Mouse (Mus musculus): Measurements from ENCODE around the gene Strbp. TPM values are rescaled to one million over a fixed set of nuclear protein-coding genes. Genes with fewer than 3 reads are reported as not detected.

Gene Strbp
- polyA plus RNA-seq, 1 experiment from 2014 or later: 32.3 TPM

DNA sequence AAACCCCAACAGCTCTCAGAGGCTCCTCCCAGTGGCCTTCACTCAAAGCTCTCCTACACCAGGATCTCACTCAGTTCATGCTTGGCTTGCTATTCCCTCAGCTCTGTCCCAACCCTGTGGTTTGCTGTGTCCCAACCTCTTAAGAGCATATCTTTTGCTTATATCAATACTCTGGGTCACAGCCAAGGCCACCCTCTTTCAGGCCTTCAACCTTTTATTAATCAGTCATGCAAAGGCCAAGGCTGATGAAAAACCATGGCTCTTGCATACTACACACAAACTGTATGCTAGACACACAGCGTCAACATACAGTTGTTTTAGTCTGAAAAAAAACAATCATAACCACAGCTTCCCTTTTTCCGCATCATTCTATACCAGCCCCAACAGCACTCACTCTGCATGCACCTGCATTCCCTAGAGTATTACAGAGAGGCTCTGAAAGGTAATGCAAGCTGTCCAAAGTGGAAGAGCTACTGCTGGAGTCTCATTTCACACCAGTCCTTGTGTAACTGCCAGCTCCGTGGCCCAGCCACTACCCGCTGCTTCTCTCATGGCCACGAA is 27.7 kb upstream of the Strbp start:
- Histone ChIP-seq H3K9me3 (replicated peaks) (no peaks in the 10 kb centered on the region), H3K36me3 (no peaks in the 10 kb centered on the region), H3K27me3 (replicated peaks) (no peaks in the 10 kb centered on the region), H3K9ac (no peak overlapping the region), H3K4me2 (no peak overlapping the region), H3K4me1 (replicated peaks) (peaks cover 11% of the 10 kb centered on the region), H3K4me3 (no peak overlapping the region), H3K27ac (ENCODE audit: poor library complexity, severe bottlenecking) (no peak overlapping the region)
- 83% methylated on average over 5 of the region's 5 CpGs for WGBS
- ATAC-seq (ENCODE audit: insufficient number of reproducible peaks, low FRiP score): no peak

DNA sequence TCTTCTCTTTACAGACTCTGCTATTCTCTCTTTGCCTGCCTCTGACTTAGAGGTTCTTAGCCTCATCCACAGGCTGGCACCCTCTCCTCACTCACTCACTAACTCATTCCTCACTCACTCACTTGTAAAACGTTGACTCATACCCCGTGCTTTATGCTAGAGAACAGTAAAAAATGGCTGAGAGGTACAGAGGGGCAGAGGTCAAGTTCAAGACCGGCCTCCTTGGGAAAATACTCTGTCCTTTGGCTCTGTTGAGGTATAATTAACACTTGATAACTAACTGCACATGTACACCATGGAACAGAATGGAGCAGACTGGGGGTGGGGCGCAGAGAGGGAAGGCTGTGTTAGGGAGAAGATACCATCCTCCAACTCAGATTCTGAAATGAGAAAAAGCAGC is 20.6 kb upstream of the Strbp start:
- no peak for ATAC-seq (ENCODE audit: insufficient number of reproducible peaks, low FRiP score)
- no peaks in the 10 kb centered on the region for H3K27me3 ChIP-seq (replicated peaks)

DNA sequence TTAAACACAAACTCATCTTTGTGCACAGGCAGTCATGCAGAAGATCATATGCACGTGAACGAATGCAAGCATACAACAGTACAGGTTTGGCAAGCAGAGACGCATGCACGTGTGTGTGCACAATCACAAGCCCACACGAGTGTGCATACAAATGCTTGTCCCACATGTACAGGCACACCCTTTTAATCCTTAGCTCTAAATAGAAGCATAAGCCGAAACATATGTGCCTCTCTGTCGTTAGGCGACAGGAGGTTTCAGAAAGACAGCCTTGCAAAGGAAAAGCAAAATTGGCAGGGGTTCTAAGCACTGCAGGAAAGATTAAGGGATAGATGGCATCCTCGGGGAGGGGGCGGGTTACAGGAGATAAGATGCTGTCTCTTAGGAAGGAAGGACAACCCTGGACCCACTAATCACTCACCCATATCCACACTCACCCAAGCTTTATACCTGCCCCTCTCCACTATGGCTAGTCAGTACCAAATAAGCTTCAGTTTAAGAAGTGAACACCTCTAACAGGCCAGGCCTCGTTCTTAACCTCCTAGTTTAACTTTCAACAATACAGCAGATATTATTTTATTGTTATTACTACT is 19.9 kb upstream of the Strbp start:
- 68% methylated on average over 11 of the region's 11 CpGs for WGBS
- no peaks in the 10 kb centered on the region for H3K27me3 ChIP-seq (replicated peaks)
- no peaks in the 10 kb centered on the region for H3K9me3 ChIP-seq (replicated peaks)
- no peaks in the 10 kb centered on the region for H3K36me3 ChIP-seq
- H3K27ac ChIP-seq (ENCODE audit: poor library complexity, severe bottlenecking): no peak overlapping the region
- no peak overlapping the region for H3K4me3 ChIP-seq
- no peak overlapping the region for H3K4me2 ChIP-seq
- H3K4me1 ChIP-seq (replicated peaks): no peaks in the 10 kb centered on the region
- no peak overlapping the region for H3K9ac ChIP-seq
- no peak for ATAC-seq (ENCODE audit: insufficient number of reproducible peaks, low FRiP score)

More for the DNA sequence above, 20.6 kb upstream of the Strbp start:
- WGBS: 74% methylated on average over 4 of the region's 4 CpGs
- H3K27ac ChIP-seq (ENCODE audit: poor library complexity, severe bottlenecking): no peak overlapping the region
- H3K4me2 ChIP-seq: no peak overlapping the region
- no peaks in the 10 kb centered on the region for H3K9me3 ChIP-seq (replicated peaks)
- H3K4me3 ChIP-seq: no peak overlapping the region
- no peaks in the 10 kb centered on the region for H3K4me1 ChIP-seq (replicated peaks)
- H3K9ac ChIP-seq: no peak overlapping the region
- H3K36me3 ChIP-seq: no peaks in the 10 kb centered on the region

DNA sequence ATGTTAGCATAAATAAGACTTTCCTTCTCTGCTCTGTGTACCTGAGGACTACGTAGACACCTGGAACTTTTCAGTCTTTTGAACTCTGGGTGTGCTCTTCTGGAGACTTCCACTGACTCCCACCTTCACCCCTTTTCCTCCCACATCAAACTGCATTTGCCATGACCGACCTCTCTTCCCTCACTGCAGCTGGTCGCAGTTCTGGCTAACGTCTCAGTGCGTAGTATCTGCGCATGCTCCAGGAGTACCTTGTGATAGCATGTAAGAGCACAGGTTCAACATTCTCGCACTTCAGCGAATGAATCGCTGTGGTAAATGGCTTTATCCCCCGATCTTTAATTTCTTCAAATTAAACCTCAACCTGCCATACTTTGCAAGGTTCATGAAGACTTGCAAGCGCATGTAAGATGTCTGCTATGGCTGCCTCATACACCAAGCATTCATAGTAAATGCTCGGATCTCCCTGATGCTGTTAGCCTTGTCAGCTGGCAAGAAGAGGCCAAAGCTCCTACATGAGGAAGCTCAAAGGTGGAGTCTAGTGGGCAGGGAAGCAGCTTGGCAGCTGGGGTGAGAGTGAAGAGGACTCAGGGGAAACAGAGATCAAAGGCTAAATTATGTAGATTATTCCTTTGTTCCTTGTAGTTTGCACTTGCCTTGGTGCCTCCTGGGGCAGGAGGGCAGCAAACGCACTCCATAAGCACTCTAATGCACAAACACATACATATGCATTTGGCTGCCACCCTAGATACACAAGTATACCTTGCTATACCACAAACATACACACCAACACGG is 19.2 kb upstream of the Strbp start:
- H3K36me3 ChIP-seq: no peaks in the 10 kb centered on the region
- no peak overlapping the region for H3K27ac ChIP-seq (ENCODE audit: poor library complexity, severe bottlenecking)
- no peaks in the 10 kb centered on the region for H3K4me1 ChIP-seq (replicated peaks)
- no peak for ATAC-seq (ENCODE audit: insufficient number of reproducible peaks, low FRiP score)
- H3K9me3 ChIP-seq (replicated peaks): no peaks in the 10 kb centered on the region
- no peak overlapping the region for H3K4me3 ChIP-seq
- H3K9ac ChIP-seq: no peak overlapping the region
- 80% methylated on average over 14 of the region's 14 CpGs for WGBS
- no peak overlapping the region for H3K4me2 ChIP-seq
- no peaks in the 10 kb centered on the region for H3K27me3 ChIP-seq (replicated peaks)

DNA sequence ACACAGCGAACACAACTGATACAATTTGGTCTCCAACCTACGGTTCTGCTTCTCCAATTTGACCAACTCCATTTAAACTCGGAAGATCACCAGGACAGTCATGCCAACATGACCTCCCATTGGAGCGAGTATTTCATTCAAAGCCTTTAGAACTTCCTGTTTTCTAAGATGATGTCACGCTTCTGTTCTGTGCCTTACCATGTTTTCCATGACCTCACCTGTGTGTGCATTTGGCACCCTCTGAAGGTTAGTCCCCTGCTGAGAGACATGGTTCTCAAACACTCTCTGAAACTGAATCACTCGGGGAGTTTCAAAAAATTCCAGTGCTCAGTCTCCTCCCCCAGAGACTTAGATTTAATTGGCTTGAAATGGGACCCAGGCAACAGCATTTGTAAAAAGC is 12.6 kb upstream of the Strbp start:
- H3K4me1 ChIP-seq (replicated peaks): peaks cover 5% of the 10 kb centered on the region; the same call in 1 of the 2 replicates
- ATAC-seq (ENCODE audit: insufficient number of reproducible peaks, low FRiP score): no peak
- no peaks in the 10 kb centered on the region for H3K36me3 ChIP-seq
- H3K27ac ChIP-seq (ENCODE audit: poor library complexity, severe bottlenecking): no peak overlapping the region
- no peaks in the 10 kb centered on the region for H3K9me3 ChIP-seq (replicated peaks)
- 79% methylated on average over 6 of the region's 6 CpGs for WGBS
- H3K4me3 ChIP-seq: no peak overlapping the region
- H3K9ac ChIP-seq: no peak overlapping the region
- H3K4me2 ChIP-seq: no peak overlapping the region
- no peaks in the 10 kb centered on the region for H3K27me3 ChIP-seq (replicated peaks)

DNA sequence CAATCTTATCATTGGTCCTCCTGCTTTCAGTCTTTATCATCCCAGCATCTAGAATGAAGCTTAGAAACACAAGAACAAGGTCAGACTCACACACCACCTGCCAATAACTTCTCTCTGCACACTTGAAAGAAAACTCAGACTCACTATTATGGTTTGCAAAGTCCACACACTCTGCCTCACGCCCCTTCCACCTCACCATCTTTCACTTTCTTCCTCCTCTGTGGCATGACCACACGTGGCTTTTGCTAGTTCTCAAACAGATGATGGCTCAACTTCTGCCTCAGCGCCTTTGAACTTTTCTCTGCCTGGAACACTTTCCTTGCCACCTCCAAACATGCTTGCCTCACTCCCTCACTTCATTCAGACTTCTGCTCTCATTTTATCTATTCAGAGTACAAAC is 11.7 kb upstream of the Strbp start:
- H3K27ac ChIP-seq (ENCODE audit: poor library complexity, severe bottlenecking): no peak overlapping the region
- no peak overlapping the region for H3K4me3 ChIP-seq
- H3K9me3 ChIP-seq (replicated peaks): no peaks in the 10 kb centered on the region
- H3K4me2 ChIP-seq: no peak overlapping the region
- H3K36me3 ChIP-seq: no peaks in the 10 kb centered on the region
- no peak overlapping the region for H3K9ac ChIP-seq
- peaks cover 5% of the 10 kb centered on the region; the same call in 1 of the 2 replicates for H3K4me1 ChIP-seq (replicated peaks)
- no peaks in the 10 kb centered on the region for H3K27me3 ChIP-seq (replicated peaks)
- no peak for ATAC-seq (ENCODE audit: insufficient number of reproducible peaks, low FRiP score)
- 65% methylated on average over 3 of the region's 3 CpGs for WGBS

DNA sequence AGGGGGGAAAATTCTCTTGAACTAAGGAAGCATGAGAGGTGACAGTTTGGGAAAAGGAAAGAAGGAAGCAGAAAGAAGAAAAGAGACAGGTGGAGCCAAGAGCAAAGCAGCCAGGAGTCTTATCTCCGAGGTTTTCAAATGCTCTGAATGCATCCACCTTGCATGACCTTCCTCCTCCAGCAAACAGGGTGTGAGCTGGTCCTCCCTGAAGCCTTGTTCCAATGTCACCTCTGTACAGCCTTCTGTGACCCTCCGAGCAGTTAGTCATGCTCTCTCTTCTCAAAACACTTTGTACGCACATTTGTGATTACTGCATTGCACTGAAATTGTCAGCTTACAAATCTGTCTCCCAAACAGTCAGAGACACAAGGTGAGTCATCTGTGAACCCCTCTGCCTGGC is 9.4 kb upstream of the Strbp start:
- no peak overlapping the region for H3K4me2 ChIP-seq
- no peaks in the 10 kb centered on the region for H3K36me3 ChIP-seq
- ATAC-seq (ENCODE audit: insufficient number of reproducible peaks, low FRiP score): no peak
- no peaks in the 10 kb centered on the region for H3K9me3 ChIP-seq (replicated peaks)
- H3K4me1 ChIP-seq (replicated peaks): peaks cover 5% of the 10 kb centered on the region; the same call in 1 of the 2 replicates
- no peak overlapping the region for H3K27ac ChIP-seq (ENCODE audit: poor library complexity, severe bottlenecking)
- no peaks in the 10 kb centered on the region for H3K27me3 ChIP-seq (replicated peaks)
- no peak overlapping the region for H3K4me3 ChIP-seq
- 53% methylated on average over 3 of the region's 3 CpGs for WGBS
- no peak overlapping the region for H3K9ac ChIP-seq

DNA sequence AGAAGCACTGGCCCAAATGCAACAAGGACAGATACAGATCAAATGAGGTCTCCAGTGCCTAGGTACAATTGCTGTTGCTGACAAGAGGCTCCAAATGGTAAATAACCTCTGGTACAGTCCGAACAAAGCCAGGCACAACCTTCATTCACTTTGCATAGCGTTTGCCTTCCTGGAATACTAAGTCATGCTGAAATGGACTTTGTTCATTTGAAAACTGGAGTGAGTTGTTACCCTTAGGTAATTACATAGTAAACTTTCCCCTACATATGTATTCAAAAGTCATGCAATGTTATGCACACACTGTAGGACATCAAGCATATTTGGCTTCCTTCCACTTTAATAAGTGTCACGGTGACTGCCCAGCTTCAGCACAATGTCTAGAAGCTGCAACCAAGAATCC is 5.2 kb upstream of the Strbp start:
- H3K9me3 ChIP-seq (replicated peaks): no peaks in the 10 kb centered on the region
- no peaks in the 10 kb centered on the region for H3K27me3 ChIP-seq (replicated peaks)
- WGBS: 81% methylated on average over 3 of the region's 3 CpGs
- H3K4me2 ChIP-seq: no peak overlapping the region
- H3K4me3 ChIP-seq: no peak overlapping the region
- no peak overlapping the region for H3K9ac ChIP-seq
- H3K4me1 ChIP-seq (replicated peaks): peaks cover 10% of the 10 kb centered on the region
- no peak for ATAC-seq (ENCODE audit: insufficient number of reproducible peaks, low FRiP score)
- no peaks in the 10 kb centered on the region for H3K36me3 ChIP-seq
- no peak overlapping the region for H3K27ac ChIP-seq (ENCODE audit: poor library complexity, severe bottlenecking)

DNA sequence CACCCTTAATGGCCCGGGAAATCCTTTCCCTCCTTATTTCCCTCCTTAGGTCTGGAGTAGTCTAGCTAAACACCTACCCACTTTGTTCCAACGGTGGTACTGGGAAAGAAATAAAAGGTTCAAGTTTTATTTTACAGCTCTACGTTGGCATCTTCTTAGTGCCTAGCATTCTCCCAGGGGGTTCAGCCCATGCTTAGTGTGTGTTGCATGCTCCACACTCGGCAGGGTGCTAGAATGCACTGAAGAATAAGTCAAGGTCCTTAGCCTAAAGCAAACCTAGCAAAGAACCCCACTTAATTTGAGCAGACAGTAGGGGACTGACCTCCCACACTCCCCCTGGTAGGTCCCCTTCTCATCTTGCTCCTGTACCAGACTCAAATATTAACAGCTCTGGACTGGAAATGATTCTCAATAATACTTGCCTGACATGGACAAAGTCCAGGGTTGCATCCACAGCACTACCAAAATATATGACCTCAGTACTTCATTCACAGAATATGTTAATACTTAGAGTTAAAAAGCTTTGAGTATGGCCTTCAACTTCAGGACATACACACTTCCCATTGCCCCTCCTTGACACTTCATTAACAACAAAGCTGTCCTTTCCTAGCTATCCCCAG is 592 bp upstream of the Strbp start:
- ATAC-seq (ENCODE audit: insufficient number of reproducible peaks, low FRiP score): no peak
- Histone ChIP-seq H3K9ac (peak overlapping the region; percentile 92), H3K4me1 (replicated peaks) (peaks cover 15% of the 10 kb centered on the region), H3K27me3 (replicated peaks) (no peaks in the 10 kb centered on the region), H3K4me2 (peak overlapping the region; percentile 78), H3K9me3 (replicated peaks) (no peaks in the 10 kb centered on the region), H3K4me3 (peak overlapping the region; percentile 92), H3K36me3 (no peaks in the 10 kb centered on the region), H3K27ac (ENCODE audit: poor library complexity, severe bottlenecking) (0 out of 2 replicates have a peak overlapping the region, but pooled peaks have one; percentile 14)
- 23% methylated on average over 4 of the region's 4 CpGs for WGBS

DNA sequence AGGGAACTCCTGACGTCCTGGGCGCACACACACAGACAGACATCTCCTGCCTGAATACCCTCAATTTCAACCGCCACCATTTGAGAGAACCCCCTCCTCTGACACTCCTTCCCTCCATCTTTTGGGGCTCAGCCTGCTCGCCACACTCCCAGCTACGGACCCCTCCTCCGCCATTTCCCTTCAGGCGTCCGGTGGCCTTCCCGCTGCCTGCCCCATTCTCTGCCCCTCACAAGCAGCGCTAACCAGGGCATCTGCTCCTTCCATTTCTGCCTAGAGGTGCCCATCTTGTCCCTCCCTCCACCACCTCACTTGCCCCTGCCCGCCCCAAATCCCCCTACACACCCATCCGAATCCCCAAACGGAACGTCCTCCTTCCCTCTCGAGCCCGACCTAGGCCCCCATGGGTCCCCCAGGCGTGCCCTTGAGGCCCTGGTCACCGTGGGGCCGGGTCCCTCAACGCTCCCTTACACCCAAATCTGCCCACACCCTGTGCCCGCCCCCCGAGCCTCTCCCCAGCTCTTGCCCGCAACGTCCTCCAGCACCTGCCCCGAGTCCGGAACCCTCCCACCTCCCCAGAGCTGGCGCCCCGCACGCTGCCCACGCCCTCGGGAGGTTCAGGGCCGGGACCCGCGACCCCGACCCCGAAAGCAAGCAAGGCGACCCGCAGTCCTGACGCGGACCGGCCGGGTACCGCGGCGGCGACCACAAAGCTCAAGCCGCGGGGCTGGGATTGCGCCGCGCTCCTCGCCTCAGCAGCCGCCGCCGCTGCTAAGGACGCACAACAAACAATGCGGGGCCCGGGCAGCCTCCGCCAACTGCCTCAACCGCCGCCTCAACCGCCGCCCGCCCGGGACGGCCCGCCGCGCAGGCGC is 1.1 kb downstream of the Strbp start:
- H3K9ac ChIP-seq: peak overlapping the region; percentile 92
- H3K27ac ChIP-seq (ENCODE audit: poor library complexity, severe bottlenecking): peak overlapping the region; percentile 90
- under 1% methylated on average over 59 of the region's 70 CpGs for WGBS
- peak; percentile 60 for ATAC-seq (ENCODE audit: insufficient number of reproducible peaks, low FRiP score)
- H3K27me3 ChIP-seq (replicated peaks): no peaks in the 10 kb centered on the region
- peak overlapping the region; percentile 78 for H3K4me2 ChIP-seq
- peak overlapping the region; percentile 92 for H3K4me3 ChIP-seq
- peaks cover 6% of the 10 kb centered on the region; the same call in 1 of the 2 replicates for H3K36me3 ChIP-seq
- peaks cover 15% of the 10 kb centered on the region for H3K4me1 ChIP-seq (replicated peaks)
- no peaks in the 10 kb centered on the region for H3K9me3 ChIP-seq (replicated peaks)

All from heart, embryonic 12.5 days (tissue).